Mouse (Mus musculus) gonadal fat pad, adult 2 months (tissue): ENCODE results near the gene Stat4. TPM values are rescaled to one million over a fixed set of nuclear protein-coding genes. Genes with fewer than 3 reads are reported as not detected.

Source experiments
- DNase-seq: peaks from one replicate; pipeline ENCODE4 v3.0.0-alpha.2; 2012; ENCODE audit warnings: low read depth
- polyA plus RNA-seq: library from polyadenylated mRNA; depleted of rRNA; stranded (reverse); fragments of >200 nt; gene quantifications from 2 replicates; pipeline ENCODE4 v1.2.3, GENCODE M21; 2012; rRNA removed

The Stat4 gene
- 0.53 and 0.89 TPM in 2 replicates for polyA plus RNA-seq

DNA sequence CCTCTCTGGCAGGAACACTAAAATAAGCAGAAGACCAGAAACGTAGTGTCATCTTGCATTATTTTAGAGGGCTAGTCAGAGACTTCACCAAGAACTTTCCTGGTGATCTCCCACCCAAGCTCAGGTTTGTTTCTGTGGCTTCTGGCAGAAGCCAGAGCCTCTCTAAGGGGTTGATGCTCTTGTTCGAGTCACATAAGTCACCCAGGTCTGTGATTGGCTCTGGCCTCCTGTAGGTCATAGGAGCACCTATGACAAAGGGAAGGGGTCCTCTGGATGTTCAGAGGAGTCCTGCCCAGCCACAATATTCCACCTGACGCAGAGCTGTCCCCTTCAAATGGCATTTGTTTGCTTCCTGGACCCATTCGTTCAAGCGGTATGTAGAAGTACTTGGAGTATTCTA is at the start of gene Stat4:
Gene Stat4 (plus strand): TSS at position 301 of the 400 bp plus-strand sequence.
- no peak for DNase-seq

DNA sequence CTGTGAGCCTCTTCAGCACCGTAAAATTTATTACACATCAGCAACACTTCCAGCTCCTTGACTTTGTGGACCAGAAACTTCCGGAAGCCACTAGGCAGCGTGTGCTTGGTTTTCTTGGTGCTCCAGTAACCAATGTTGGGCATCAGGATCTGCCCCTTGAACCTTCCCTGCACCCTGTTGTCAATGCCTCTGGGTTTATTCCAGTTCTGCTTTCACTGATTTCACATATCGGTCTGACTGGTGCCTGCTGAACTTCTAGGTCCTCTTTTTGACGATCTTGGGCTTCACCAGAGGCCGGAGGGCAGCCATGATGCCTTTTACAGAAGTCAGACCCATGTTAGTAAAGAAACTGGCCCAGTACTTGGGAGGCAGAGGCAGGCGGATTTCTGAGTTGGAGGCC is 48.6 kb upstream of the Stat4 start:
- DNase-seq = no peak

DNA sequence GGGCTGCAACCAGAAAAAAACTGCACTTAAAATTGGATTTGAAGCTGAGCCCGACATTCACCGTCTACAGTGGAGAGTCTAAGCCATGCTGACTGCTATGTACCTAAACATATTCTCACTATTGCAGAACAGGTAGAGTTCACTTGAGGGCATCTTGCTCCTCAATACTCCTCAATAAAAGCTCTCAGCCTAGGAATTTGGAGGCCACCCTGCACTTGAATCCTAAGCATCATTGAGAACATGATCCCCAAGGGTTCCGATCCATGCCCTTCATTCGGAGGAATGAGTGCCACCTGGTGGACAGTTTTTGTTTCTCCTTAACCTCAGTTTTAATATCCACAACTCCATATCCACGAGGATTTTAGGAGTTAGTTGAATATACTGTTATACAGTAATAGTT is 42.2 kb upstream of the Stat4 start:
- no peak for DNase-seq

DNA sequence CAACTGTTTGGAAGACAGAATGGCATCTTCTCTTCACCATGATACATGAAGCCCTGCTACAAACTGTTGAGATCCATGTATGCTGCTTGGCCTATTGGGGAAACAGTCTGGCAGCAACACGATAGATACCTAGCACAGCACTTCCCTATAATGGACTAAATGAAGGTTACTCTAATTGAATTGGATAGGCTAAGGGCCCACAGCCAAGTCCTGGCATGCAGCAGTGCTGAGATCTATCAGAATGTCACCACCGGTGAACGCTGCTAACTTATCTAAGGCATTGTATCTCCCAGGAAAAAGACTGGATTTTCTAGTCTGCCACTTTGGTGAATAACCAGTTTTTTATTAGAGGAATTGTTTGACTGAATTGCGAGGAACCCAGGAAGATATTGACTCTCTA is 39.8 kb upstream of the Stat4 start:
- no peak for DNase-seq

DNA sequence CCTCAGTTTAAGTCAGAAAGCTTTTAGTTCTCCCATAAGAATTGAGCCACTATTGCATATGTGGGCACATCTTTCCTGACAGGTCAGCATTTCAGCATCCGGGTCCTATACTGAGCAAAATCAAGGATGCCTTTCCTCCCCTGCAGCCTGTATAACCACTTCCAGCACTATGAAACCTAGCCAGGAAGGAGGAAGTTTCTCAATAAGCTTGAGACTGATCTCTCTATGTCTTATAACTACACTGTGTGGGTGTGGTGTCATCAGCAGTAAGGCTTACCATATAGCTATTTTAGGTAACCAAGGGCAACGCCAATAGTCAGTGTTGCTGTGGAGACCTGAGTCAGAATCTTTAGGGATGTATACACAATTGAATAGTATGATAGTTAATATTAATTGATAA is 22.3 kb upstream of the Stat4 start:
- no peak for DNase-seq

DNA sequence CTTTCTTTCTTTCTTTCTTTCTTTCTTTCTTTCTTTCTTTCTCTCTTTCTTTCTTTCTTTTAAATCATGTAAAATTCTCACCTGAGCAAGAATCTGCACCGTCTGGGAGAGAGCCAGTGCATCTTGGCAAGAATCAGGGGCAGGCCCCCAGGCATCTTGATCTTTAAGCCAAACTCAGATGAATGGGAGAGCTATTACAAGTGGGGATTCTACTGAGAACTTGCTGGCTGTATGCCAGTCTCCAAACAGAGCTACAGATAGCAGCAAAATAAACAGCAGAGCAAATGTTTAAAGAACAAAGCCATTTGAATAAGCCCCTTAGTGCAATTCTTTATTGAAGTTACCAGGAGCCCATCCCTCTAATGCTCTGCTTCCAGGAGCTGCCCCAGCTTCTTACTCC is 18.0 kb upstream of the Stat4 start:
- DNase-seq = no peak

DNA sequence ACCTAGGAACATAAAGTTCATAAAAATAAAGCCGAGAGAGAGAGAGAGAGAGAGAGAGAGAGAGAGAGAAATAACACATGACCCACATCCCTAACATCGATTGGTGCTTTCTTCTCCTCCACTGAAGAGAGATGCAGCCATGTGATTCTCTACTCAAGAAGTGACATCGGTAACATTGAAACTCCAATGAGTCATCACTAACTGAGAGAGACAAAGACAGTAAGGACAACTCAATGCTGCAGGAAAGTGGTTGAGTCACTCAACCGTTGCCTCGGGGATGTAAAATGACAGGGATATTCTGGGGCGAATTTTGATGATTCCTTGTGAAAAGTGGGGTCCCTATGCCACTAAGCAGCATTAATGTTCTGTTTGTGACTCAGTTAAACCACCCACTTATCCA is 16.8 kb upstream of the Stat4 start:
- no peak for DNase-seq

DNA sequence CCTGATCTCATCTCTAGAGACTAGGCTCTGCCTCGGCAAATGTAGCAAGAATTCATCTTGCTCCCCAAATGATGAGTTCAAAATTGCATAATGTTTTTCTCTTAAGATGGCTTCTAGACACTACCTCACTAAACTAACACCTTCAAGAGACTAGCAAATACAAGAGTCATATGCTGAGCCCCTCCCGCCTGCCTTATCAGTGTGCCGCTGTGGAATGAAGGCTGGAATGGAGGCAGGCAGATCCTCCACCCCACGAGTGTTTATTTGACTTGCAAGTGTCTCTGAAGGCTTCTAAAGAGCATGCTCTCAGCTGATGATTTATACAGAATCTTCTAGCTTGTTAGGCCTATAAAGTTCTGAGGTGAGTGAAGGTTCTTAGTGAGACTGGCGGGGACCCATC is 11.4 kb upstream of the Stat4 start:
- no peak for DNase-seq

DNA sequence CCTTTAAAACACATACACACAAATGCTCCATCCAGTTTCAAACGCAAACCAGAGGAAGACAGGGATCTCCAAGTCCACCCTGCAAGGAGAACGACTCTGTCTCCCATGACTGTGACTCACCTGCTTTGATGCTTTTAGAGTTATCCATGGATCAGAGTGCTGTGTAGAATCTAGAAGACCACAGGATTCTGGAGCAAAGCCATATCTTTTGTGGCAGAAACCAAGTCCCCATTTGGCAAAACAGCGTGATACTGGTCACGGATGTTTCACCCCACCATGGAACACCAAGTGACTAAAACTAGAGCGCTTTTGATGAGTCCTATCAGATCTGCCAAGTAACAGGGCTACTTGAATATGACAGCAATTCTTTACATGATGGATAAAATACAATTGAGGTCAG is 7.9 kb upstream of the Stat4 start:
- no peak for DNase-seq

DNA sequence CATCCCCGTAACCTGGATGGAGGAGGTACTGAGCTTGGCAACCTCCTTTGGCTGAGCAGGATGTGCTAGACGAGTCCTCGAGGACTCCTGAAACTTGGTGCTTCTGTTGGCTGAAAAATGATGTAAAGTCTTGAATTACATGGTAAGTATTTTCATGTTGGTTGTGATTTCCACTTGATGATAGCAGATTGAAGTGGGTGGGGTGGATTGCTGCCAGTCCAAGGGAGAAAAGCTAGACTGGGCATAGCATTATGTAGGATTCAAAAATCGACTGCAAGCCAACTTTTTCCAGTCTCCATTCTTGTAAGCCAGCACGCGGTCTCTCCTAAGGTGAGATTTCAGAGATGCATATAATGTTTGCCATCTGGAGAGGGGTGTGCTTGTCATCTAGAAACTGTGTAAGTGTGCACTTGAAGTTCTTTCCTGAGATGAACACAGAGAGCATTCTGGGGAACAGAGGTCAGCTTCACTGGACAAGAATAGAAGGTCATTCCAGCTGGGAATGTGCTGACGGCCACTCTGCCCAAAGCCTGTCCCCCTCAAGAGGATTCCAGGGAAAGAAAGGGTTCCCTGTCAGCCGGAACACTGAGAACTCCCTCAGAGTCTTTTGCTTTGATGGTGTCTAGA is 5.1 kb downstream of the Stat4 start:
- no peak for DNase-seq

DNA sequence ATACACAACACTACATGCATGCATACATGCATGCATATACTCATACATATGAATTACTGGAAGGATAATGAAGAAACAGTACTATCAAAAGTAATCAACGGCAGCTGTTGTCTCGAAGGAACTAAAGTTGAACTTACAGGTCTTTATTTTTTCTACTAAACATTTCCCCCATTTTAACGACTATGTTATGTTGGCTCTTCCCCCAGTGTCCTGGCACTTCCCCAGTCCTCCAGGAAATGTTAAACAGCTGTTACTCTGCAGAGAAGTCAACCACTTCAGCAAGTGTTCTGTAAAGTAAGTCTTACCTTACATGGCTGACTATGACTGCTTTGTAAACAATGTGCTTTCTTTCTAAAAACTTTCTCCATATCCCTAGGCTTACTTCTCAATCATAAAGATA is 9.1 kb downstream of the Stat4 start:
- DNase-seq = no peak

DNA sequence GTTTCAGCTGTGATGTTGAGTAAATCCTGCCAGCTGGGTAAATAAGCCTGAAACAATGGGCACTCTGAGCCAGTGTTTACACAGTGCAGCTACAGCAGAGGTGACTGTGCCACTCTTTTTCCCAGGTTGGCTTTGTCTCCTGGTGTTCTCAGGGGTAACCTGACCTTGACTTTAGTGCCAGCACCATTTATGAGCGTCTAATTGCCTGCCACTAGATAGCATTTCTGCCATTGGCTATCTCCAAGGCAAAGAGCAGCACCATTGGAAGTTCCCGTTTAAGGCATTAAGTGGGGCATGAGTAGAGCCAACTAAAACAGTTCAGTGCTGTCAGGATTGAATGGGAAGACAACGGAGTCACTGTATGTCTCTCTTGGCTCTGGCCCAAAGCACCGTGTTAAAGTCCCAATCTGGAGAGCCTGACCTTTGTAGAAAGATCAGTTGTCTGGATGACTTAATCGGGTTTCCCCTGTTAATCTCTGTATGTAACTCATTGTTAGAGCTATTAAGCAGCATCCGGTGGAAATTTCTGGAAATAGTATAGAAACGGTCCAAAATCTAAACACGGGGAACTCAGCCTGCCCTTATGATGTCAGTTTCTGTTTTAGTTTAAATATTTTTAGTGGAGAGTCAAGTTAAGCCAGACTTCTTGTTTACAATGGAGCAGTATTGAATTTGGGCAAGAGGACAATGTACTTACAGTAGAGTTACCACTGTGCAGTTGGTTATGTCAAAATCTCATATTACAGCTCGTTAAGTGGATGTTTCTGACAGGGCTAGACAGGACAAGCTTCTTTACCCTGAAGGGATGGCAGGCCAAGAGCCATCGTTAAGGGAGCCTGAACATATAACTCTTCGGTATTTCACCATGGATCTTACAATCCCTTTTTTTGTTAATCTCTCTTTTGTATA is 10.1 kb downstream of the Stat4 start:
- DNase-seq = peak; percentile 100

DNA sequence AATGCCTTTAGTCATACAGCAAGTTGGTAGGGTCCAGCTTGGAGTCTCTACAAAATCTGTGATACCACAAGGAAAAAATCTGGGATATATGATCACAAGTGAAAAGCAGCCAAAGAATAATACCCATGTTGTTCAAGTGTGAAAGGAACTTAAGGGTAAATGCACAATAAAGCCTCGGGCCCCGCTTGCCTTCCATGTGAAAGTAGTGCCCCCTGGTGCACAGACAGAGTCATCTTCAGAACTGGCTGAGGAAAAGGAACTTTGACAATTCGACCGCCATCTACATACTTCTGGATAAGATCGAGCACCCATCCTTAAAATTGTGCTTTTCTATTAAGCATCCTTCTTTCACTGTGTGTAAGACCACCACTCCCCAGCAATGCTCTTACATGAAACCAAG is 11.6 kb downstream of the Stat4 start:
- DNase-seq = no peak

DNA sequence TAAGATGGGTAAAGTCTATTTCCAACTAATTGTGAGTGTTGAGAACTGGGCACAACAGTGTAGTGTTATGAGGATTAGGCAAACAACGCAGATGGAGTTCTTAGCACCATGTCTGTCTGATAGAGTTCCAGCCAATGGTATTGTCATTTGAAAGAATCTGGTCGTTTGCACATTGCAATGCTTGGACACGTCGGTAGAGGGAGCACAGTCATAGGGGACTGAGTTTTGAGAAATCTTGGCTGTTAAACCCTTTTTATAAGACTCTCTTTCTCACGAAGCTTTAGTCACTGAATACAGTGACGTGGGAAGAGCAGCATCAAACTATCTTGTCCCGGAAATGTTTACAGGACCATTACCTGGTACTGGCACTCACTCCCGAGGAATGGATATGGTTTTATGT is 17.1 kb downstream of the Stat4 start:
- DNase-seq = no peak

DNA sequence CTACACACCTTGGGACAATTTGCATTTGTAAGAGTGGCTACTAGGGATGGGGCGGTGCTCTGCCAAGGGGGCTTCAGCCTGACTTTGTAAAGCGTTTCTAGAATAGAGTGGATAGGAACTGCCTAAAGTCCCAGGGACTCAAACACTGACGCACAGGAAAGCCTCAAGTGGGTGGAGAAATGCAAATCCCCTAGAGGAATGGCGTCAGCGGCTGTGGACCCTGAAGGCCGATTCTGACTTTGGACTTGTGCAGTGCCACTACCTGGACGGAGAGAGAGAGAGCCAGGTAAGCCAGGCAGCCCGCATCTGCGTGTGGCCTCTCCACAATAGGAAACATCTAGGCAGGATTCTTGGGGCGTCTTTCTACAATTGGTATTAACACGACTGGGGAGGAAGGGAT is 21.5 kb downstream of the Stat4 start:
- DNase-seq = no peak

DNA sequence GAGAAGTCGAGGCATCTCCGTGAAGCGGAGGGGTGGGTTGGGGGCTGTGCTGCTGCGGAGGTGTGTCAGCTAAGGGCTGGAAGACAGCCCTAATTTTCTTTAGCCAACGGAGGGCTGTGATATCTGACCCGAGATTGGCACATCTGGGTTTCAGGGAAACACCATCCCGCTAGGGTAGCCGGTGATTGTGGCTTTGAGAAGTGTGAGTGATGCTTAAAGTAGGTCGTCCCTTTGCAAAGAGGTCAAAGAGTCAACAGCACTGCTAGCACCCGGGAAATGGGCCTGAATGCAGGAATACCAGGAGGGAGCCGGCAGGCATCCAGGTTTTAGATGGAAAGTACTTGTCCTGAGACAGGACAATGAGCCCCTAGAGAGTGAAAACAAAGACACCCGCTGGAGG is 22.0 kb downstream of the Stat4 start:
- no peak for DNase-seq

DNA sequence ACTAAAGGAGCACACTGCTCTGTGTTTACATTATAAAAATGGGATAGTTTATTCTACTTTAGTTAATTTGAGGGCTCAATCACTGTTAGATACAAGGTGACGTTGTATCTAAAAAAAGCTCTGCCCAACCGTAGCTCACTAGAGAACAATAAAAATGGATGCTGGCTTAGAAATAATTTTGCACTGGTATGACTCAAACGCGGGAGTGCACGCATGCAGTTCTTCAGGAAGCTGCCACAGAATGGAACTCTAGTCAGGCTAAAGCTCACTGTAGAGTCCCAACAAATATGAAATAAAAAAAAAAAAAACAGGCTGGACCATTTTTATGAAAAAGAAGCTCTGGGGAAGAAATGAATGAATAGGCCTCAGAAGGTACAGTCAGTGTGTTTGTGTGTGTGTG is 23.8 kb downstream of the Stat4 start:
- no peak for DNase-seq

DNA sequence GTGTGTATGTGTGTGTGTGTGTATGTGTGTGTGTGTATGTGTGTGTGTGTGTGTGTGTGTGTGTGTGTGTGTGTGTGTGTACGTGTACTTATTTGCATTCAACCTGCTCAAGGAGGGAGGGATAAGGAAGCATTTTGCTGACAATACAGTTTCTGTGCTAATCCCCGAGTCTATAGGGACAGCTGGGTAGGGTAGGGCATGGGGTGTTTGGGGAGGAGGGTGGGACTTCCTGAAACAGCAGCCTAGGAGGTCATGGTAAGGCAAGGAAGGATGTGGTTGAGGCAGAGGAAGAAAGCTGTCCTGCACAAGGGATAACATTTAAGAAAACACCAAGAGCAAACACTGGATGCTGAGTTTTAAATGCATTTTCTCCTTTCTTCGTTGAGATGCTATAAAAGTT is 24.3 kb downstream of the Stat4 start:
- no peak for DNase-seq

DNA sequence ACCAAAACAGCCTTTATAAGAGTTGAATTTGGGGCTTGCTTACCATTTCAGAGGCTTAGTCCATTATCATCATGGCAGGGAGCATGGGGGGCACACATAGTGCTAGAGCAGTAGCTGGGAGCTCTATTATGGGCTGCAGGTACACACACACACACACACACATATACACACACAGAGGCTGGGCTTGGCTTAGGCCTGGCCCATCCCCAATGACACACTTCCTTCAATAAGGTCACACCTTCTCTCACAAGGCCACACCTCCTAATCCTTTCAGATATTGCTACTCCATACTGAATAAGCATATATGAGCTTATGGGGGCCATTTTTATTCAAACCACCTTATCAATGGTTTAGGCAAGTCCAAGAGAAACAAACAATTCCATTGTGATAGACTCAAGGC is 25.3 kb downstream of the Stat4 start:
- DNase-seq = no peak

DNA sequence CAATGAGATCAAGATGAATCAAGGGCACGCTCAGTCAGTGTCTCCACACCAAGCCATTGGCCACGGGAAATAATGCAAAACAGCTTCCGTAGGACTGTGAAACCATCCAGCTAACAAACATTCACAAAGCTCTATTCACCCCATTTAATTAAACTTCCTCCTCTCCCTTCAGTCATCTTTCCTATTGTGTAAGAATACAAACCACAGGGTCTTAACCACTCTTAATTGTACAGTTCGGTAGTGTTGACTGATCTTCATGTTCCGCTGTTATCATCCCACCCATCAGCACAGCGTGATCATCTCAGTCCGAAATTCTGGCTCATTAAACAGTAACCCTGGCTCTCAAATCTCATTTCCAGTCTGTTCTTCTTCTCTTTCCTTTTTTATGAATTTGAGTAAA is 25.8 kb downstream of the Stat4 start:
- no peak for DNase-seq

DNA sequence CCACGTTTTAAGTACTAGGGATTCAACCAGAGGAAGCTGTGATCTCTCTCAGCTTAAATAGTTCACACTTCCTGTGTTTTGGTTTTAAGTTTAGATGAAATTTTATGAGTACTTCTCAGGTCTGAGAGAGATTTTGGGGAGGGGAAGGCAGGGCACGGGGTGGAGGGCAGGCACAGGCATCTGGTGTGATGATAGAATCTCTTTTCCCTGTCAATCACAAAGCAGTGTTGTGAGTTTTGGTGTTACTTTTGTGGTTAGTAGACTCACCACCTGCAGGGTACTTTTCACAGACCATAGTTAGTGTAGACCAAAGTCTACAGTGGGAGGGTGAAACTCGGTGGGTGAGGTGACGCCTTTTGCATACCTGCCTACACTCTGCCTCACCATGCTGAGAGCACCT is 32.7 kb downstream of the Stat4 start:
- no peak for DNase-seq

DNA sequence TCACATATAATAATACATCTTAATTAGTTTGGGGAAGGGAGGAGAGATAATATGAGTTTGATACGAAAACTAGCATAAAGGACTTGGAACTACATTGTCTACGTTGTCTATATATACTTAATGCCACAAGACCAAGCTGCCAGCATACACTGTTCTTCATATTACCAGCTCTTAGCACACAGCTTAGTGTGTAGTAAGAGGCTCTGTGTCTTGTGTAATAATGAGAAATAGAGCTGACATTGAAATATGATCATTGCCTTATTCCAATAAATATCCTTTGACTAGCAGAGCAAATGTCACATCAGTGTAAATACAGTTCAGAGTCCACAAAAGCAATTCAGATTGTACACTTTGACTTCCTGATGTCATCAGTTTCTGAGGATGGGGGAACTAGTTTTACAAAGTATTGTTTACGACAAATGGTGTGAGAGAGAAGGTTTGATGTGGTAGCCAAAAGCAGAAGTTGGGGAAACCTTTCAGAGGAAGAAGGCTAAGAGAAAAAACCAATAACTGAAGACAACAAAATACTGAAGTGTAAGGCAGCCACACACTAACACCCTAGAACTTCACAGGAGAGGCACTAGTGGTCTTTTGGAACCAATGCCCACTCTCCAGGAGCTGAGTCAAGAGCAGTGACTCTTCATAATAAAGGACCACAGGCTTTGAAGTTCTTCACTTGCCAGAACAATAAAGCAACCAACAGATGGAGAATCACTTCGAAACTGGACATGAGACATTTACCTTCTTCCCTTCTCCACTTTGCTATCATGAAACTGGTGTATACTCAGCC is 35.2 kb downstream of the Stat4 start:
- DNase-seq = peak; percentile 31

DNA sequence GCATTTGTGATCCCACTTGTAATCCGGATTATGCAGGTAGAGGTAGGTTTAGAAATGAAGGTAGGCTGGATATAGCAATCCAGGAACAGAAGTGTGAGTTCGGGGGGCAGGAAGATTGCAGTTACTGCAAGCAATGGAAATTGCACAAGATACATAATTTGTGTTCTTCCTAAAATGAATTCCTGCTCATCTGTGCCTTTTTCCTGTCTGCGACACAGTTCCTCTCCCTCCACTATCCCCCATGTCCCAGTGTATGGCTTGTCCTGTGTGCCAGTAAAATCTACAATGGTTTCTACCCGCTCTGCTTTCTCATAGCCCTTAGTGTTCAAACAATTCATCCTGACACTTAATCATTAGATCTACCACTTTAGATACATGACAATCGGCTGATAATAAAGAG is 41.7 kb downstream of the Stat4 start:
- DNase-seq = no peak
